Mouse (Mus musculus) erythroblast, adult 5-6 weeks (primary cell): ENCODE measurements at regions not wholly inside any gene's neighbourhood (a gene's known extent, or its start where the extent isn't known, plus 50 kb on each side); places are given as distances from the start of the nearest gene placed in this dataset.

Experiments used
- ATAC-seq: replicated peaks from 2 replicates; pipeline ENCODE4 v1.8.0; 2016; ENCODE audit warnings: moderate number of reproducible peaks, mild to moderate bottlenecking, moderate TSS enrichment, inconsistent platforms; ENCODE audit not compliant: poor library complexity, low FRiP score, severe bottlenecking

DNA sequence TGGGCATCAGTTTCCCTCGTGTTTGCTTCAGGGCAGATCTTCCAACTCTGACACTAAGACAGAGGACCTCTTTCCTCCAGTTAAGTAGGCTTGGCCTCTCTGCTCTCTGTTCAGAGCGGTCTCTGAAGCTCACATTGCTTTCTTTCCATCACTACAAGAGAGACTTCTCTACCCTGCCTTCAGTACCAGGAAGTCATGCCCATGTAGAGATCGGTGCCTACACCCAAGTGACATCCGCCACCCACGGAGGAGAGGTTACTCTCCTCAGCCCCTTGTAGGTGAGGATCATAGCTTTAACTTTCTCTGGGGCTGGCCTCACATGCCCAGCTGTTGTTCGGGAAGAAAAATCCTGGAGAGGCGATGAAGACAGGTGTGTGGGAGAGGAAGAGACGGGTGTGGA, 155.3 kb downstream of the Zfp36l2 start:
- no peak for ATAC-seq

DNA sequence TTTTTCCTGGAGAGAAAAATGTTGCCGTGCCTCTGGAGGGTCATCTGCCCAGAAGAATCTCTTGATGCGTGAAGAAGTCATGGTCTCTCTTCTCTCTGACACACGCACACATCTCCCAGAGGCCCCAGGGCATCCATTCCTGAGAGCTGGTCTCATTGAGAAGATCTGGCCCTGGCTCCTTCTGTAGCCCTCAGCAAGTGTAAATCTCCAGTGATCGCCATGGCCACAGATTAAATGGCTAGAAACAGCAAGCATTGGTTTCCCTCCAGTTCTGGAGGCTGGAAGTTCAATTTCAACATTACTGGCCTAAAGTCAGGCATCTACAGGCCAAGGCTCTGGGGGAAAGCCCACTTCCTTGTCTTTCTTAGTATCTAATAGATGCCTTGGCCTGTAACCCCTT, 155.9 kb downstream of the Zfp36l2 start:
- no peak for ATAC-seq

DNA sequence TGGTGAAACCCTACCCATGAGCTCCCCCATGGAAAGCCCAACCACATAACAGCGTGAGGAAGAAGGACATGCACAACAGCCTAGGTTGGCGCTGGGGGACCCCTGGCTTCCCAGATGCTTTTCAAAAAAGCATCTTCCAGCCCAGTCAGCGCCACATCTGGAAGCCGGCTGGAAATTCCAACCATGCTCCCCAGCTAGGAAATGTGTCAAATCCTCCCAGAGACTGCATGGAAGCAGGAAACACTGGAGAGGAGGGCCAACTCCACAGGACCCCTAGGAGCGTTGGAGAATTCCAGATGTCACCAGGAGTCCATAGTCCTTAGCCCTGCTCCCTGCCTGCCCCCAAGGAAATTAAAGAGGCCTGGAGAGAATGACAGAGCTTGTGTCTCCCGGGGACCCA, 156.4 kb downstream of the Zfp36l2 start:
- no peak for ATAC-seq

DNA sequence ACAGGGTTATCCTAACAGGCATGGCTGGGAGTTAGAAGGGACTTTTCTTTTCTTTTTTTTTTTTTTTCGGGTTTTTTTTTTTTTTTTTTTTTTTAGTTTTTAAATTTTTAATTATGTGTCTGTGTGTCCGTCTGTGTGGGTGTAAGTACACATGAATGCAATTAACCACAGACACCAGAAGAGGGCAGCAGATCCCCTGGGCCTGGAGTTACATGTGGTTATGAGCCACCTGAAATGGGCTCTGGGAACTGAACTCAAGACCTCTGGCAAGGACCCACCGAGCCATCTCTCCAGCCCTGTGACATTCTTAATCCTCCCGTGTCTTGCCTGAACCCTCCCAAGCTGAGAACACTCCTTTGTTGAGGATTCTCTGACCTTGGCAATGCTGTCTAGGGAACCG, 157.0 kb downstream of the Zfp36l2 start:
- ATAC-seq = no peak

DNA sequence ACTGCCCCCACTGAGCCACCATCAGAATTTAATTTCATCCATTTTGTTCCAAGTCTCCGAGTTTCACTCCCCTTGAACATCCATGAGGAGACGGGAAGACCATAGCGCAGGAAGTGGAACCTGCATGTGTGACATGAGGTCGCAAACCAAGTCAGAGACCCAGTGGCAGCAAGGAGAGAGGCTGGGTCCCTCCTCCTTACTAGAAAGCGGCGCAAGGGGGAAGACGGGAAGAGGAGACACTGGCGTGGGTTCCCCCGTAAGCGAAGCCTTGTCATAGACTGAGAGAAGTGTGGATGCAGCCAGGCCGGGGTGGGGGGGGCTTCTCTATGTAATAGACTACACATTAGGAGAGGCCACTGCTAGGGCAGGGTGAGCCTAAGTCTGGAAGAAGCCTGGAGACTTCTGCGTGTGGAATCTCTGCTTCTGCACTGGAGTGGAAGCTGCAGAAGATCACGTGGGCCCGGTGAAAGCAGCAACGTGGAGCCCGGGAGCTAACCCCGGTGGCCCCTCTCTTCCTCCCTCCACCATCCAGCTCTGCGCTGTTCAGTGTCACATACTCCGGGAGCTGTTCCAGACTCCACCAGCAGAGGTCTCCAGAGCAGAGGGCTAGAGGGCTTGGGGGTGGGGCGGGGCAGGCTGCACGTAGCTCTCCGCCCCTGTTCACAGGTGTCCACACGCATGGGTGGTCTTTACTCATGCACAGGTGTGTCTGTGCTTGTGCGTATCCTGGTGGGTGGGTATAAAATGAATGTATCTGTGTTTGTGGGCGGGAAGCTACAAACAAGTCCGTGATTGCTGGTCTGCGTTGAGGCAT, 159.4 kb downstream of the Zfp36l2 start:
- peak; percentile 82 for ATAC-seq

DNA sequence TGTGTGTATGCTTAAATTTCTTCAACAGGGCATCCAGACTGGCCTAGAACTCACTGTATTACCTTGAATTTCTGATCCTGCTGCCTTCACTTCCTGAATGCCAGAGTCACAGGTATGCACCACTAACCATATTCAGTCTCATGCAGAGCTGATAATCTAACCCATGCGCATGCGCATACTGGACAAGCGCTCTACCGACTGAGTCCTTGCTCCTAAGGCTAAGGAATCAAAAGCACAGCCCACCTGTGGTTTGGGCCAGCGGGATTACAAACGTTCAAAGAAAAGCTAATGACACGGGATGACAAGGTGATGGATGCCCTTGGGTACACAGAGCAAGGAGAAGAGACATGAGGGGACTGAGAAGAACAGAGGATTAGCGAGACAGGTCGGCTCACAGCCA, 160.5 kb downstream of the Zfp36l2 start:
- ATAC-seq = no peak

DNA sequence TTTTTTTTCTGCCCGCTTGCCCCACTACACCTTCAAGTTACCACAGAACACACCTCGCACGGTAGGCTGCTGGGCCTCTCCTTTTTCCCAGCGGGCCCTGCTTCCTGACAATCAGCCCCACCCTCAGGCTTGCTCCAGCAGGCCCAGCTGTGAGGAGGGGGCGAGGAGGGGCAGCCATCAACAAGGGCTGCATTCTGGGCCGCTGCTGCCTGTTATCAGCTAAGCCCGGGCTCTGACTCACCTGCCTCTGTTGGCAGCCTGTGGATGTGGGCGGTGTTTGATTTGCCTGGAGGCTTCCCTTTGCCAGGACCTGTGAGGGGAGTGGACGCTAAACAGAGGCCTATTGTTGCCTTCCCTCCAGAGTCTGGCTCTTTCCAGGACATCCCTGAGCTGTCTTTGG, 161.6 kb downstream of the Zfp36l2 start:
- no peak for ATAC-seq

DNA sequence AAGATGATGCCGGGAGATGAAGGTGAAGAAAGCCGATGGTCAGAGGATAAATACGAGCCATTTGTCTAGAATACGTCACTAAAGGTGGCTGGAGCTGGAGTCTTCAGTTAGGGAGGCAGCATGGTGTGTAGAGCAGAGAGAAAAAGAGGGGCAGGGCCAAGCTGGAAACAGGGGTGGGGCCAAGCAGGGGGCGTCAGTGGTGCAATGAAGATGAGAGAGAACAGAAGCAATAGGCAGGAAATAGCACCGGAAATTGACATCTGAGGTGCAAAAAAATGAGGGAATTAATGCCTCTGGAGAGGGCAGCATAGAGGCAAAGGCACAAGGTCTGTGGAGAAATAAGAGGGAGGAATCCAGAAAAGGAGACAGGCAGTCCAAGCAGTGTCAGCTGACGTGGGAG, 165.4 kb downstream of the Zfp36l2 start:
- no peak for ATAC-seq

DNA sequence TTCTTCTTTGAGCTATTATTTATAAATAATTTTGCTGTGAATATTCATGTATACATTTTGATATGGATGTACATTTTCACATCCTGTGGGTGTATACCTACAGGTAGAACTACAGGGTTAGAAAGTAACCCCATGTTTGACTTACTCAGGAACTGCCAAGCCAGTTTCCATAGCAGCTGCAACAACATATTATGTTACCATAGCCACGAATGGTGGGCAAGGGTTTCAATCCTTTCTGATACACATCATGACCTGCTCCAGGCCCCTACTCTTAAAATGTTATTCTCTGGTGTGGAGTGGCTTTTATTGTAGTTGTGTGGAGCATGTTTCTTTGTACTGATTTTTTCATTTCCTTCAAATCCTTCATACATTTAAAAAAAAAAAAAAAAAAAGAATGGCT, 168.9 kb downstream of the Zfp36l2 start:
- ATAC-seq = no peak

DNA sequence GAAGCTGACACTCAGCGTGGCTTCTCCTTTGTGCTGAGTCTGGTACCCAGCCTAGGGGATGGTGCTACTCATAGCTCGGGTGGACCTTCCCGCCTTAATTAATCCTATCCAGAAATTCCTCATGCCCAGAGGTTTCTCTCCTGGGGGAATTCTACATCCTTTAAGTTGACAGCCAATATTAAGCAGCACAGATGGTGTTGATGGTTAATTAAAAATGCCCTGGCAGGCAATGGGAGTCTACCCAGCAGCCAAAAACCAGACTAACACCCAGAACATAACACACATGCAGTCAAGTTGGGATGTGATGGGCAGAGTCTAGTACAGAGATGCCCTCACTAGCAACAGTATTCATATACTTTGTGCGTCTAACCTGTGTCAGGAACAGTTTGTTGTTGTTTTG, 169.9 kb downstream of the Zfp36l2 start:
- no peak for ATAC-seq

DNA sequence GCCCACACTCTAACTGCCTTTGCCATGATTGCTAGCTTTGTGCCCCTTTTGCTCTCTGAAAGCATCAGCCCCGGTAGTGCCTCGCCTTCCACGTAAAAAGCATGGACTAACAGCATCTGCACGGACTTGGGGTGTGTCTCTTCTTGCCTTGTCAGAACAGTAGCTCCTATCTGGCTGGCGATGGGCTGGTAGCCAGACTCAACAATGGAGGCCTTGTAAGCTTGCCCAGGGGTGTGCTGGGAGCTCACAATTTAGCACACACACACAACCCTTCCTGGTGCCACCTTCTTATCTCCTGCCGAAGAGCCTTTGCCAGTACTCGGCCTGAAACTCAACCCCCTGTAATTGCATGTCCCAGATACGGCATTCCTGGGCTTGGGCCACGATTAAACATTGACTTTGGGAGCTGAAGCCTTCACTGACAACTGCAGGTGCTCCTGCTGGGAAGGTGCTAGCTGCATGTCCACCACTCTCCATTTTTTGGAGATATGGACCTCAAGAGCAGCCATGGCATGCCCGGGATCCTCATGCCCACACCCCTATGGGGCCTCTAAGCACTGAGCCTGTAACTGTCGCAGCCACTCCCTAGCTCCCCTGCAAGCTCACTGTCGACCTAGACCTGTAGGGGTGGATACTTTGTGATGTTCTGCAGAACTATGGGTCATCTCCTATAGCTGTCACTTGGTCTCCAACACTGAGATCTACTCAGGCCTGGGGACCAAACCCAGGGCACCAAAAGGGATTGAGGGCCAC, 166.7 kb upstream of the Haao start:
- ATAC-seq = no peak

DNA sequence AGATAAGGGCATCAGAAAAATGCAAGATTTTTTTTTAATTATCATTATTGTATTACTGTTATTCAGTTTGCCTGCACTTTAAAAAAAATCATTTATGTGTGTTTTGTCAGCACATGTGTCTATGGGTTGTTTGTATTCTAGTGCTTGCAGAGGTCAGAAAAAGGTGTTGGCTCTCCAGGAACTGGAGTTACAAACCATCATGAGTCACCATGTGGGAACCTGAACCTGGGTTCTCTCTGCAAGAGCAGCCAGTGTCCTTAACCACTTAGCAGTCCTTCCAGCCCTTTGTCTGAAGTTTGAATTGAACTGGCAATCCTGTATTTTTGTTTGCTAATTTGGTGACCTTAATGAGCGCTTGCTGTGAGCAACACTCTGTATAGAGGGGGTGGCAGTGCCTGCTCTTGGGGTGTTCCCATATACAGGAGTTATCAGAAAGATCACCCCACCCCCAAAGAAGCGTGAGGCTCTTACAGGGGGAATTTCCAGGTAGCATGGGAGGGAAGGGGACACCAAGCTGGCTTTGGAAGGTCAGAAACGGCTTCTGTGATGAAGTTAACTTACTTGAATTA, 162.8 kb upstream of the Haao start:
- no peak for ATAC-seq

DNA sequence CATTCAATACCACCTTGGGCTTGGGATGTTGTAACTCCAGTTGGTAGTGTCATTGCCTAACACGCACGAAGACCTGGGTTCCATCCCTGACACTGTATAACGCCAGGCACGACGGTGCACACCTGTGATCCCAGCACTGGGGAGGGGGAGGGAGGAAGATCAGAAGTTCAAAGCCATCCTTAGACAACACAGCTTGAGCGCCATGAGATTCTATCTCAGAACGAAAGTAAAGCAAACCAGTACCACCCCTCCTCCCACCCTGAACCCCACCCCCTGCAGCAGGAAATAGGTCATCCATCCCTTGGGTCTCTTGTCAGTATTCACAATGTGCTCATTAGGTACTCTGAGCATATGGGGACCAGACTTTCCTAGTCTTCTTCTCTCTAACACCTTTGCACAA, 162.2 kb upstream of the Haao start:
- ATAC-seq = no peak

DNA sequence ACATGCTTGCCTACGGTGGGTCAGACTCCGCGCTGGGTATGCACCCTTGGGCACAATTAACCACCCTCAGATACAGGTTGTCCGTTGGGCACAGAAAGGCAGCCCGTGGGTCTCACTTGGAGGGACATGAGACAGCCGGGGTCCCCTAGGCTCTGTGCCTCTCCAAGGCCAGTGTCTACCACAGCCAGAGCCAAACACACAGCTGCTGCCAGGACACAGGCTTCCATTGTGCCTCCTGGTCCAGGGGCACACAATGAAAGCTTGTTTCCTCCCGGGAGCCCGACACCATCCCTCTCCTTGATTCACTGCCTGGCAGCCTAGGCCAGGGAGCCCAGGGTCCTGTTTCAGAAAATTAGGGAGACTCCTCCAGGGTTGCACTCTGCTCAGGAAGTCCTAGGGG, 161.4 kb upstream of the Haao start:
- ATAC-seq = 0 out of 2 replicates have a peak, but pooled peaks have one; percentile 44

DNA sequence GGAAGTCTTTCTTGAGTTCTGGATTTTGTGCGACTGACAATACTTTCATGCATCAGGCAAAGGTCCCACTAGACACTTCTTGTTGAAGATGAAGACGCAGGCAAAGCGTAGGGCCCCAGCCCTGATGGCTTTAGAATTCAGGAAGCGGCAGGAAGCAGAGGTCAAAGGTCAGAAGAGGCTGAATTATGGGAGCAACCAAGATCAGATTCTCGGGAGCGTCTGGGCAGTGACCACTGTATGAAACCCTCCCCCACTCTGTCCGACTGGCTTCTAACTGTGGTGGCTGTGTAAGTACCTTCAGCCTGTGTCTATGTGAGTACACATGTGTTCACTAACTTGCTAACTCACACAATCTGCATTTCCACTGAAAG, 160.9 kb upstream of the Haao start:
- no peak for ATAC-seq

DNA sequence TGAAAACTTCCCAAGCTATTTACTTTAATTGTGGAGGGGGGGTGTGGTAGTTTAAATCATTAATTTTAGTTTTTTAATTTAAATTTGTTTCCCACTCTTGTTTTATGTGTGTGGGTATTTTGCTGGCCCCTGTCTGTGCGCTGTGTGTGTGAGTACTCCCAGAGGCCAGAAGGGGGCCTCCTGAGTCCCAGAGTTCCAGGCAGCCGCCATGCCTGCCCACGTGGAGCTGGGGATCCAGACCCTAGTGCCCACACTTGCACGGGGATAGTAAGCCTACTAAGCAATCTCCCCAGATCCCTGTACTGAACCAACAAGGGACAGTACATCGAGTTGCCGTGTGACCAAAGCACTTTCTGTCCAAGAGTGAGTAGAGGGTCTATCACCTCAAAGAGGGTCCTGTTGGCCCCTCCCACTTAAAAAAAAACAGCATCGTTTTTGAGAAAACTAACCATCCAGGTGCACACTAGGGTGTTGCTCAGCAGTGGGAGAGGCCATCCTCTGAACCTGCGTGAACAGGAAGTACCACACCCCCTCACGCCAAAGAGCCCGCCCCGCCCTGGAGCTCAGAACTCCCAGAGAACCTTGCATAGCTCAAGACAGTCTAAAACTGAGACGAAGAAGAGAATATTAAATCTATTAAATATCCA, 160.4 kb upstream of the Haao start:
- ATAC-seq = no peak

DNA sequence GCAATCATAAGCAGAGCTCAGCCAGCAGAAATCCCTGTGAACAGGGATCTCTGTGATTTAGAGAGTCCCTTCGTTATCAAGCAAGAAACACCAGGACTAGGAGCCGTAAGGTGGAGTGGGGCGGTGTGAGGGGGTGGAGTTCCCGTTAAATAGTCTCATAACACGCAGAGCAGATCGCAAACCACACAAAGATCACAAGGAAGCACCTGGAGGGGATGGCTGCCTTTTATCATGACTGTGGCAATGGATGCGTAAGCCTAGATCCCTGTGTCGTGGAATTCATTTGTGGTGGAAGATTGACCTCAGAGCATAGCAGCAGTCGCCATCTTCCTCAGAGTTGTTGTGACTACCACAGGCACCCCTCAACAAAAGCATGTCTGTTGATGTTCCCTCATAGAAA, 159.0 kb upstream of the Haao start:
- ATAC-seq = no peak

DNA sequence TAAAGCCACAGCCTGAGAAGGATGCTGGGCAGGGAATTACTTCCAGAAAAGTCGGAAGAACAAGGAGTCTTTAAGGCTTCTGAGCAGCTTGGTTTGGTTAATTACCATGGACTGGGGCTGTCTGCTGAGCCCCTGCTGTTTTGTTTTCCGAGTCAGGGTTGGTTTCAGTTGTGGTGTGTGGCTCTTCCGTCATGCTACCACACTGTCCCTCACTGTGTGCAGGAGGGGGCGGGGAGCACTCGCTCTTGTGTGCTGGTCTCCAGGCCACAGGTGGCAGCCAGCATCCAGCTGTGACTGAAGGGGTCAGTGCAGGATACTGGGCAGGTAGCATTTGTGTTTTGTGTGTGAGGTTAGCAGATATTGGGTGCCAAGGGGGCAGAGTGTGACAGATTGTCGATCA, 156.5 kb upstream of the Haao start:
- no peak for ATAC-seq

DNA sequence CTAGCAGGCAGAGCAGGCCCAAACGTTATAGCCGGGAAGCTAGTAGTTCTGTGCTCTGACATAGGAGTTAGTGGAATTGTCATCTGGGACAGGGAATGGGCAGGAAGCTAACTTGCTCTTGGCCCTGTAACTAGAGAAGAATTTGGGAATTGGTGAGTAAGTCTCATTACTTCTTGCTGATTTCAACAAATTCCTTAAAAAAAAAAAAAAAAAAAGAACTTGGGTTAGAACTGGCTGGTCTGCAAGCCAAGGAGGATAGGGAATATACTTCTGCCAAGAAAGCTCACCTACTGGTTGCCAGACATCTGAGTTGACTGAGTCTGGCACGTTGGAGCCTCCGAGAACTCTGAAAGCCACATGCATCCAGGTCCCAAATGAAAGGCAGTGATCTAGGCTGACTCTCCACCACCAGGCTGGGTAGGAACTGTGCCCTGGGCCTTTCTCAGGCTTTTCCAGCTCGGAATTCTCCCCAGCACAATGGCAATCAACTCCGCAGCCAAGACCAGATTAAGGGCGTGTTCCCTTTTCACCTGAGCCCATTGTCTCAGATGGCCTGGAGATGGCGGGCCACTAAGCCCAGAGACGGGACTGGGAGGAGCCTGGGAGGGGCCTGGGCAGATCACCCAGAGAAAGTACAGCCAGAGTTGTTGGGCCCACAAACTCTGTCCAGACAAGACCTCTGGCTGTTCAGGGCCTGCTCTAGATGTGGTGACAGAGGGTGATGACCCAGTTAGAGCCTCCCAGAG, 155.9 kb upstream of the Haao start:
- no peak for ATAC-seq

DNA sequence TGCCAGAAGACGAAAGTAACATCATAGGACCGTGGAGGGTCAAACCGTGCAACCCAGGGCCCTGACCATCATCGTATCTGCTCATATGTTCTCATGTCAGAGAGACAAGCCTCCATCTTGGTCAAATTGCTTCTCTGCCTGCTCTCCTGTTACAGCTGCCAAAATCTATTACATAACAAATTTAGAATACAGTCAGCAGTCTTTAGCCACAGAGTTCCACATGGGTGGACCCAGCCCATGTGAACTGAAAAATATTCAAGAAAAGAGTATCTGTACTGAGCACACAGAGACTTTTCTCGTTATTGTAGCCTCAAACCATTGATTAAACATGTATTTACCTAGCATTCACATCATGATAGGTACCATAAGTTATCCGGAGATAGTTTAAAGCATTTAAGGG, 155.2 kb upstream of the Haao start:
- no peak for ATAC-seq
